Mouse (Mus musculus): ENCODE data around the gene Prdm16. TPM values are rescaled to one million over a fixed set of nuclear protein-coding genes. Genes with fewer than 3 reads are reported as not detected.

Prdm16 gene
- polyA plus RNA-seq, 1 experiment, result not detected

DNA sequence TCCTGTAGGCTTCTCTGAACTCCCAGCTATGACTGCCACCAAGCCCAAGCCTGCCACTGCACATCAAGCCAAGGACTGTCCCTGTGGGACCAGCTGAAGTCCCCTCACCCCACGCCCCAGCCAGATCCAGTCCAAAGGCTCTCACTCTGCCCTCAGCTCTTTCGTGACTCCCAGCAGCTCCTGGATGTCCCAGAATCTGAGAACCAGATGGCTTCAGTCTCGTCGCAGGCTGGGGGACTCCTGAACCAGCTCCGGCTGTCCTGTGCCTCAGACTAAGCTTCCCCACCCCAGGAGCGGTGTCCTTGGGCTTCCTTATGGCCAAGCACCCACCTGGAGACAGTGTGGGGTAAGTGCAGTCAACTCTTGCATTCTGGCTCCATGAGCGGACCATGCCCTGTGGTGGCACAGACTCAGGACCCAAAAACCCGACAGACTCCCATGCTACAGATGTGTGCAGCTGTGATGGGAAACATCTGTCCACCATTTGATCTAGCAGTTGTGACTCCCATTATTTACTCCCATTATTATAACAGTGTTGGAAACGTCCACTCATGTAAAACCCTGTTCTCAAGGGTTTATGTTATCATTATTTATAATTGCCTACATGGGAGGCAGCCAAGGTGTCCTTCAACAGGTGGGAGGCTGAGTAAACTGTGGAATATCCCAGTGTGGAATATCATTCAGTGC lies 326.0 kb downstream of the Prdm16 start:
- no peaks in the 10 kb centered on the region for H3K27me3 ChIP-seq (ENCODE audit: control insufficient read depth, insufficient read depth, insufficient read length)
- H3K79me2 ChIP-seq (ENCODE audit: control insufficient read depth, insufficient read depth), result no peaks in the 10 kb centered on the region
- no peak overlapping the region for H3K4me2 ChIP-seq (ENCODE audit: low read depth)
- TF ChIP-seq REST (IDR thresholded peaks at IDR 0.05; ENCODE audit: insufficient read depth, insufficient read length) (no peak), CEBPB (IDR thresholded peaks at IDR 0.05; ENCODE audit: insufficient read depth, poor library complexity, severe bottlenecking) (no peak), TCF3 (IDR thresholded peaks at IDR 0.05; ENCODE audit: insufficient read length, low read depth) (no peak), SRF (IDR thresholded peaks at IDR 0.05; ENCODE audit: control insufficient read depth, insufficient read length, low read depth) (no peak), MYOG (IDR thresholded peaks at IDR 0.05; ENCODE audit: control insufficient read depth in 1 of 3, insufficient read depth in 1 of 3, insufficient read length in 2 of 3, low read depth in 2 of 3) (no peak), USF1 (IDR thresholded peaks at IDR 0.05; ENCODE audit: low read depth) (no peak), POLR2AphosphoS2 (IDR thresholded peaks at IDR 0.05; ENCODE audit: insufficient read length, low read depth) (no peak), POLR2A (IDR thresholded peaks at IDR 0.05; ENCODE audit: insufficient read length, low read depth) (no peak), MYOD1 (IDR thresholded peaks at IDR 0.05; ENCODE audit: control insufficient read depth in 1 of 3, insufficient read length in 2 of 3, low read depth in 2 of 3) (no peak), MAX (IDR thresholded peaks at IDR 0.05; ENCODE audit: low read depth) (no peak), E2F4 (IDR thresholded peaks at IDR 0.05; ENCODE audit: insufficient read depth) (no peak)
- H3ac ChIP-seq (ENCODE audit: control insufficient read depth, insufficient read length), result no peak overlapping the region
- no peaks in the 10 kb centered on the region for H3K36me3 ChIP-seq (ENCODE audit: control insufficient read depth, insufficient read depth)
- H3K4me3 ChIP-seq, result no peak overlapping the region

GRCm38 (mm10) chr4:154309131-154309530 lies 327.5 kb downstream of the Prdm16 start:
- TF ChIP-seq TCF12 (IDR thresholded peaks at IDR 0.05; ENCODE audit: insufficient read depth, poor library complexity, severe bottlenecking) (no peak), MYOD1 (IDR thresholded peaks at IDR 0.05; ENCODE audit: control insufficient read depth in 1 of 3, insufficient read length in 2 of 3, low read depth in 2 of 3) (no peak), TCF3 (IDR thresholded peaks at IDR 0.05; ENCODE audit: insufficient read length, low read depth) (no peak), SRF (IDR thresholded peaks at IDR 0.05; ENCODE audit: control insufficient read depth, insufficient read length, low read depth) (no peak), POLR2A (IDR thresholded peaks at IDR 0.05; ENCODE audit: insufficient read length, low read depth) (no peak), REST (IDR thresholded peaks at IDR 0.05; ENCODE audit: insufficient read depth, insufficient read length) (no peak), CEBPB (IDR thresholded peaks at IDR 0.05; ENCODE audit: insufficient read depth, poor library complexity, severe bottlenecking) (no peak), MAX (IDR thresholded peaks at IDR 0.05; ENCODE audit: low read depth) (no peak), POLR2AphosphoS2 (IDR thresholded peaks at IDR 0.05; ENCODE audit: insufficient read length, low read depth) (no peak), USF1 (IDR thresholded peaks at IDR 0.05; ENCODE audit: low read depth) (no peak), E2F4 (IDR thresholded peaks at IDR 0.05; ENCODE audit: insufficient read depth) (no peak), MYOG (IDR thresholded peaks at IDR 0.05; ENCODE audit: control insufficient read depth in 1 of 3, insufficient read depth in 1 of 3, insufficient read length in 2 of 3, low read depth in 2 of 3) (no peak)
- Histone ChIP-seq H3K4me3 (no peak overlapping the region), H3K4me2 (ENCODE audit: low read depth) (no peak overlapping the region), H3ac (ENCODE audit: control insufficient read depth, insufficient read length) (no peak overlapping the region), H3K36me3 (ENCODE audit: control insufficient read depth, insufficient read depth) (no peaks in the 10 kb centered on the region), H3K27me3 (ENCODE audit: control insufficient read depth, insufficient read depth, insufficient read length) (no peaks in the 10 kb centered on the region), H3K79me2 (ENCODE audit: control insufficient read depth, insufficient read depth) (no peaks in the 10 kb centered on the region)

DNA sequence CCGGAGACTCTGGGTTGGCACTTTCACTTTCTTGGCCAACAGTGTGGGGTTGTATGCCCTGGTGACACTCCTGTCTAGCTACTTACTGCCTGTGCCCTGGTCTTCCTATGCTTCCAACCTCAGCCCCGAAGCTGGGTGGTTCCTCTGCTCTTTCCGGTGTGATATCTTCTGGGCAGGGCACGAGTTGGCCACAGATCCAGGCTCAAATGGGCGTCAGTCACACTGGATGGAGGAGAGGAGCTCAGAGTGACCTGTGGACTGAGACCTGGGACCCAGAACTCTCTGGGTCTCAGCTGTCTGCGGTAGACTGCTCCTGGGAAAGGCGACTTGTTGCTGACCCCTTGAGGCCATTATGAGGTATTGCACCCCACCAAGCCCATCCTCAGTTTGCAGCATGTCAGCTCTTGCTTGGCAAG lies 335.2 kb downstream of the Prdm16 start, which contains the start of gene Arhgef16:
Arhgef16 (minus strand) TSS at position 211 of the 416 bp plus-strand sequence.
- TF ChIP-seq USF1 (IDR thresholded peaks at IDR 0.05; ENCODE audit: low read depth) (no peak), REST (IDR thresholded peaks at IDR 0.05; ENCODE audit: insufficient read depth, insufficient read length) (no peak), POLR2AphosphoS2 (IDR thresholded peaks at IDR 0.05; ENCODE audit: insufficient read length, low read depth) (no peak), MYOG (IDR thresholded peaks at IDR 0.05; ENCODE audit: control insufficient read depth in 1 of 3, insufficient read depth in 1 of 3, insufficient read length in 2 of 3, low read depth in 2 of 3) (no peak), TCF12 (IDR thresholded peaks at IDR 0.05; ENCODE audit: insufficient read depth, poor library complexity, severe bottlenecking) (no peak), MYOD1 (IDR thresholded peaks at IDR 0.05; ENCODE audit: control insufficient read depth in 1 of 3, insufficient read length in 2 of 3, low read depth in 2 of 3) (no peak), TCF3 (IDR thresholded peaks at IDR 0.05; ENCODE audit: insufficient read length, low read depth) (no peak), E2F4 (IDR thresholded peaks at IDR 0.05; ENCODE audit: insufficient read depth) (no peak), POLR2A (IDR thresholded peaks at IDR 0.05; ENCODE audit: insufficient read length, low read depth) (no peak)
- Histone ChIP-seq H3K27me3 (ENCODE audit: control insufficient read depth, insufficient read depth, insufficient read length) (no peaks in the 10 kb centered on the region), H3ac (ENCODE audit: control insufficient read depth, insufficient read length) (no peak within 1 kb of the TSS), H3K36me3 (ENCODE audit: control insufficient read depth, insufficient read depth) (no peaks in the 10 kb centered on the region), H3K79me2 (ENCODE audit: control insufficient read depth, insufficient read depth) (no peaks in the 10 kb centered on the region), H3K4me3 (no peak within 1 kb of the TSS), H3K4me2 (ENCODE audit: low read depth) (no peak within 1 kb of the TSS)

GRCm38 (mm10) chr4:154299541-154300271 lies 337.0 kb downstream of the Prdm16 start:
- Histone ChIP-seq H3K4me3 (no peak overlapping the region), H3ac (ENCODE audit: control insufficient read depth, insufficient read length) (no peak overlapping the region), H3K36me3 (ENCODE audit: control insufficient read depth, insufficient read depth) (no peaks in the 10 kb centered on the region), H3K79me2 (ENCODE audit: control insufficient read depth, insufficient read depth) (no peaks in the 10 kb centered on the region), H3K4me2 (ENCODE audit: low read depth) (no peak overlapping the region), H3K27me3 (ENCODE audit: control insufficient read depth, insufficient read depth, insufficient read length) (no peaks in the 10 kb centered on the region)
- TF ChIP-seq REST (IDR thresholded peaks at IDR 0.05; ENCODE audit: insufficient read depth, insufficient read length) (no peak), POLR2AphosphoS2 (IDR thresholded peaks at IDR 0.05; ENCODE audit: insufficient read length, low read depth) (no peak), POLR2A (IDR thresholded peaks at IDR 0.05; ENCODE audit: insufficient read length, low read depth) (no peak)

Measured in myocyte (in vitro differentiated cells).